Mouse (Mus musculus) macrophage (primary cell): Measurements from ENCODE around the gene Gm10521. TPM values are rescaled to one million over a fixed set of nuclear protein-coding genes. Genes with fewer than 3 reads are reported as not detected.

Experiments used
- H3K27ac ChIP-seq: fragments of 350-480 bp; formaldehyde crosslinking; 2 replicates; pipeline ENCODE4 v1.9.0; 2021
- H3K36me3 ChIP-seq: fragments of 350-480 bp; formaldehyde crosslinking; 2 replicates; pipeline ENCODE4 v1.9.0; 2021; ENCODE audit errors: inconsistent target
- H3K4me3 ChIP-seq: fragments of 350-480 bp; formaldehyde crosslinking; 2 replicates; pipeline ENCODE4 v1.9.0; 2021; ENCODE audit errors: inconsistent target
- H3K79me2 ChIP-seq: fragments of 350-480 bp; formaldehyde crosslinking; 2 replicates; pipeline ENCODE4 v1.9.0; 2021; ENCODE audit errors: inconsistent target
- WGBS: methylation state at CpG from one replicate; pipeline ENCODE4 v1.1.7; 2026; ENCODE audit warnings: inconsistent platforms; ENCODE audit not compliant: missing documents; 5-methylcytosine and 5-hydroxymethylcytosine counted together
- polyA plus RNA-seq: library from polyadenylated mRNA; stranded (reverse); fragments of 250-400 nt; gene quantifications from 3 replicates; pipeline ENCODE4 v1.2.4, GENCODE M21; 2018; ENCODE audit warnings: inconsistent platforms

Gm10521 gene
- polyA plus RNA-seq, 1 experiment from 2014 or later, result 35.5 TPM

GRCm38 (mm10) chr1:171921641-171922040 lies 26.2 kb downstream of the Gm10521 start:
- H3K27ac ChIP-seq, result no peak overlapping the region
- WGBS, result 80% methylated on average over 2 of the region's 2 CpGs
- H3K4me3 ChIP-seq, result no peak overlapping the region
- H3K79me2 ChIP-seq, result no peaks in the 10 kb centered on the region
- no peaks in the 10 kb centered on the region for H3K36me3 ChIP-seq

- 90% methylated on average over 5 of the region's 5 CpGs for WGBS
- H3K27ac ChIP-seq, result no peak overlapping the region
- H3K79me2 ChIP-seq, result no peaks in the 10 kb centered on the region
Measured at GRCm38 (mm10) chr1:171922844-171923243, 27.4 kb downstream of the Gm10521 start.

GRCm38 (mm10) chr1:171924900-171925299 lies 29.4 kb downstream of the Gm10521 start:
- 94% methylated on average over 3 of the region's 3 CpGs for WGBS
- H3K4me3 ChIP-seq, result no peak overlapping the region
- no peaks in the 10 kb centered on the region for H3K36me3 ChIP-seq
- no peak overlapping the region for H3K27ac ChIP-seq
- no peaks in the 10 kb centered on the region for H3K79me2 ChIP-seq

More at GRCm38 (mm10) chr1:171922844-171923243, 27.4 kb downstream of the Gm10521 start:
- Histone ChIP-seq H3K36me3 (no peaks in the 10 kb centered on the region), H3K4me3 (no peak overlapping the region)

- no peak overlapping the region for H3K4me3 ChIP-seq
- H3K27ac ChIP-seq, result no peak overlapping the region
- 59% methylated on average over 3 of the region's 3 CpGs for WGBS
- no peaks in the 10 kb centered on the region for H3K79me2 ChIP-seq
- no peaks in the 10 kb centered on the region for H3K36me3 ChIP-seq
Measured at GRCm38 (mm10) chr1:171933851-171934250, 38.4 kb downstream of the Gm10521 start.

- no peaks in the 10 kb centered on the region for H3K79me2 ChIP-seq
- no peak overlapping the region for H3K27ac ChIP-seq
- H3K36me3 ChIP-seq, result no peaks in the 10 kb centered on the region
- 93% methylated on average over 14 of the region's 14 CpGs for WGBS
- no peak overlapping the region for H3K4me3 ChIP-seq
Measured at GRCm38 (mm10) chr1:171938952-171939948, 43.8 kb downstream of the Gm10521 start.

- no peaks in the 10 kb centered on the region for H3K36me3 ChIP-seq
Measured at GRCm38 (mm10) chr1:171940626-171941025, 45.2 kb downstream of the Gm10521 start.

GRCm38 (mm10) chr1:171946447-171946995 lies 51.1 kb downstream of the Gm10521 start:
- no peaks in the 10 kb centered on the region for H3K79me2 ChIP-seq
- WGBS, result 93% methylated on average over 6 of the region's 6 CpGs
- H3K36me3 ChIP-seq, result no peaks in the 10 kb centered on the region
- H3K4me3 ChIP-seq, result no peak overlapping the region
- no peak overlapping the region for H3K27ac ChIP-seq

More at GRCm38 (mm10) chr1:171940626-171941025, 45.2 kb downstream of the Gm10521 start:
- WGBS, result 92% methylated on average over 5 of the region's 6 CpGs
- no peaks in the 10 kb centered on the region for H3K79me2 ChIP-seq
- H3K4me3 ChIP-seq, result no peak overlapping the region
- no peak overlapping the region for H3K27ac ChIP-seq

Other genes starting within 250 kb of the Gm10521 start
- gene Slamf7, start 242.6 kb upstream of the Gm10521 start, polyA plus RNA-seq, result 92.5 to 257 TPM (median 179 TPM) in 3 replicates
- 230 to 330 TPM (median 260 TPM) in 3 replicates for gene Cd48, start 213.7 kb upstream of the Gm10521 start, polyA plus RNA-seq
- 0.19 to 0.30 TPM (median 0.21 TPM) in 3 replicates for gene Slamf1, start 128.5 kb upstream of the Gm10521 start, polyA plus RNA-seq
- 552 to 1,435 TPM (median 764 TPM) in 3 replicates for gene Cd84, start 56.0 kb upstream of the Gm10521 start, polyA plus RNA-seq
- 0.65 to 1.0 TPM (median 0.91 TPM) in 3 replicates for gene Slamf6, start 21.9 kb downstream of the Gm10521 start, polyA plus RNA-seq
- gene Vangl2, start 132.8 kb downstream of the Gm10521 start, polyA plus RNA-seq, result 0.12 to 0.42 TPM (median 0.30 TPM) in 3 replicates
- not detected in 3 replicates for gene Nhlh1, start 161.9 kb downstream of the Gm10521 start, polyA plus RNA-seq
- 141 to 187 TPM (median 150 TPM) in 3 replicates for gene Copa, start 186.9 kb downstream of the Gm10521 start, polyA plus RNA-seq
- gene Ncstn, start 187.1 kb downstream of the Gm10521 start, polyA plus RNA-seq, result 95.2 to 110 TPM (median 102 TPM) in 3 replicates
- gene Pex19, start 231.1 kb downstream of the Gm10521 start, polyA plus RNA-seq, result 44.5 to 55.5 TPM (median 48.6 TPM) in 3 replicates